Mouse (Mus musculus): ENCODE measurements around the gene Tmed1.
A peak's percentile ranks its signal among the peaks of the same experiment; 100 is the strongest.

GRCm38 (mm10) chr9:21477707-21478106 is 32.3 kb downstream of the Tmed1 start:
- TF ChIP-seq POLR2A (IDR thresholded peaks at IDR 0.05; ENCODE audit: insufficient read depth, low read depth, low read length) (no peak), CTCF (IDR thresholded peaks at IDR 0.05) (peak; percentile 29; the same call in 1 of the 2 replicates), EP300 (IDR thresholded peaks at IDR 0.05; ENCODE audit: insufficient read depth, low read depth, low read length) (no peak)

Measured in heart, adult 2 months (tissue).